Mouse (Mus musculus) limb, embryonic 15.5 days (tissue): Measurements from ENCODE around the gene Gm8180. TPM values are rescaled to one million over a fixed set of nuclear protein-coding genes. Genes with fewer than 3 reads are reported as not detected.

ENCODE experiments used
- polyA plus RNA-seq: library from polyadenylated mRNA; unstranded; fragments of >200 nt; fragmentation: Nextera tagmentation; extraction: Ambion mirVana; gene quantifications from 2 replicates; pipeline ENCODE4 v1.2.1, GENCODE M21; 2015

The Gm8180 gene
- polyA plus RNA-seq, 1 experiment from 2014 or later, result not detected

Other genes starting within 250 kb of the Gm8180 start
- gene Gm5799, start 241.2 kb downstream of the Gm8180 start, polyA plus RNA-seq, result not detected in 2 replicates
- gene Gm17654, start 205.6 kb downstream of the Gm8180 start, polyA plus RNA-seq, result not detected in 2 replicates
- not detected in 2 replicates for gene Gm10375, start 176.7 kb downstream of the Gm8180 start, polyA plus RNA-seq
- gene Gm8165, start 107.5 kb downstream of the Gm8180 start, polyA plus RNA-seq, result not detected in 2 replicates
- gene Gm7324, start 86.9 kb downstream of the Gm8180 start, polyA plus RNA-seq, result 0.73 and 1.0 TPM in 2 replicates
- not detected in 2 replicates for gene Gm16506, start 57.3 kb downstream of the Gm8180 start, polyA plus RNA-seq
- gene Gm6526, start 36.9 kb downstream of the Gm8180 start, polyA plus RNA-seq, result not detected in 2 replicates
- gene Ear1, start 90.8 kb upstream of the Gm8180 start, polyA plus RNA-seq, result 0.63 and 0.70 TPM in 2 replicates
- not detected in 2 replicates for gene Ear10, start 138.8 kb upstream of the Gm8180 start, polyA plus RNA-seq
- 3.8 and 4.6 TPM in 2 replicates for gene Gm8113, start 140.6 kb upstream of the Gm8180 start, polyA plus RNA-seq
- not detected in 2 replicates for gene Ang5, start 172.3 kb upstream of the Gm8180 start, polyA plus RNA-seq
- not detected in 2 replicates for gene Ang6, start 217.5 kb upstream of the Gm8180 start, polyA plus RNA-seq